Mouse (Mus musculus) CH12F3 (cell line): ENCODE measurements at regions not wholly inside any gene's neighbourhood (a gene's known extent, or its start where the extent isn't known, plus 50 kb on each side); places are given as distances from the start of the nearest gene placed in this dataset.

ENCODE experiments used
- in situ Hi-C: fragments of 300-500 bp; cut with MboI; formaldehyde crosslinking; loops from 2 replicates; pipeline ENCODE4 v1.14.3; 2020; ENCODE audit warnings: low sequenced_read_pairs

DNA sequence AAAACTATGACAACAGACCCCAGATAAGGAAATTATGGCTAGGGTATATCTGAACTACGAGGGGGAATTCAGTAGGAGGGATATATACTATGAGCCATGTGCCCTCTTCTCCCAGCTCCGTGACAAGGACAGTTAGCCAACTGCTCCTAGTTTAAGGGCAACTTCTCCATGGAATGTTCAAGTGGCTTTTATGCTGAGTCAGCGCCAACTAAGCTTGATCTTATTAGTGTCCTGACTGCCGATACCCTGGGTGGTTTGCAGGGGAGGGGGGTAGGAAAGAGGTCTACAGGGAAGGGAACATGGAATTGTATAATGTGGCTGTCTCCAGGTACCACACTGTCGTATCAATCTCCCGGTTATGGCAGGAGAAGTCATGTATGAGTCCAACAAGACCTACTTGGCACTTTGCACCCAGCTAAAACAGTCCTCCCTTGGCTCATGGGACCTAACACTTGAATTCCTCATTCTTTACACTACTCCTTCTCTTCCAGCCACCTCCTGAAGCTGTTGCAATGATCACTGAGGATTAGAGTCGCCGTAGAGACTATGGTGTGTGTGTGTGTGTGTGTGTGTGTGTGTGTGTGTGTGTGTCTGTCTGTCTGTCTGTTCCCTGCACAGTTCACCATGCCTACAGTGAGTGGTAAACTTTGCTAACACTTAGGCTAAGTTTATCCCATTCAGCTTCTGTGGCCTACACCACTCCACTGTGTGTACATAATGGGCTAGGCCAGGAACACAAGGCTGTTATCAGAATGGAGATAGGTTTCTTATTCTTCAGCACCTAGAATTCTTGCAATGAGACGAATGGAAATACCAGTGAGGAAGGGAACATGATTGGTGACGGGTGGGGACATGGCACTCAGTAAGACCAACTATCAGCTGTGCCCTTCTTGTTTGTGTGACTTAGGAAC is 1251.1 kb upstream of the A1bg start:
- in situ Hi-C loops, result no loop called here

GRCm38 (mm10) chr15:62171632-62172031 is 1248.8 kb upstream of the A1bg start:
- in situ Hi-C loops, result no loop called here

DNA sequence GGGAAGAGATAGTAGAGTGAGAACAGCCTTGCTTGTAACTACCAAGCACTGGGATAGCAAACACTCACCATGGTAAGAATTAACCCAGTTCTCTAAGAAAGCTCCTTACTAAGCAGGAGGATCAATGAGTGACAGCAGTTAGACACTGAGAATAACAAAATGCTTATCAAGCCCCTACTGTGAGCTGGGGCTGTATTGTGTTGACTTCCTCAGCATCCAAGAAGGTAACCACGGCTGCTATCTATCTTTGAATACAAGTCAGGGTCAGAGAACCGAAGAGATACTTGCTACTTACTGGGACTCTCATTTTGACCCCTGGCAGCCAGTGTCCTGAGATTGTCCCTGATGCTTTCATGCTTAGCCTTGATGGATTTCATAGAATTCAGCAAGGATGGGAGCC is 1248.4 kb upstream of the A1bg start:
- in situ Hi-C loops, result no loop called here

GRCm38 (mm10) chr15:62170337-62170736 is 1247.5 kb upstream of the A1bg start:
- in situ Hi-C loops, result no loop called here

- in situ Hi-C loops, result no loop called here
Measured at GRCm38 (mm10) chr15:62169591-62170019, 1246.8 kb upstream of the A1bg start.

GRCm38 (mm10) chr15:62168958-62169590 is 1246.3 kb upstream of the A1bg start:
- in situ Hi-C loops, result no loop called here

DNA sequence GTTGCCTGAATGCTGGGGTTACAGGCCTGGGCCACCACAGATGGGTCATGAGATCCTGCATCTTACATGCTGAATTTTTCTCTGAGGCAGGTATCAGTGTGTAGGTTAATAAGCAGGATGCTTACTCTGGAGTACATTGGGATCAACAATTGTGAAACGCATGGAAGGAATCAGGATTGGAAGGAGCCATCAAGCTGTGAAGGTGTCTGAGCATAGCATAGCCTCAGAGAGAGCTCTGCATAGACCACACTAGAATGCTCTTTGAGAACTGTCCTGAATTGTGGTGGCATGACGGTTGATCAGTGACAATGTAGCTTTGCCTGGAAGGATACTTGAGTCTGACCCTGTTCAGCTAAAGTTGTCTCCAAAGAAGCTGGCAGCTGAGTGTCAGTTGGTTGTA is 1245.7 kb upstream of the A1bg start:
- in situ Hi-C loops, result no loop called here

DNA sequence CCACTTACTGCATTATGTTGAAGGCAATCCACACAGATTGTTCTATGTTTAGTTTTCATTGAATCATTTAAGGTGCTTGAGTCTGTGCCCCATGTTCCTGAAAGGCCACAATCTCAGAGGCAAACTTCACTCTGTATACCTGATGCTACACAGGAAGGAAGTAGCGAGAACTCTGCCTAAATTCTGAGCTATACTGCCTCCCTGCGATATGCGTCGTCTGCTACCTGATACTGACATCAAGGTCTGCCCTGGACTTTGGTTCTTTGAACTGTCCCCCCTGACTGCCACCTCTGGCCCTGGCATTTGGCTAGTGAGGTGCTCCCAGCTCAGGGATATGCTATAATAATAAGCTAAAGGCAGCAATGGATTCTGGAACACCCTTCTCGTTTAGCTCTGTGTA is 1244.0 kb upstream of the A1bg start:
- in situ Hi-C loops, result no loop called here

DNA sequence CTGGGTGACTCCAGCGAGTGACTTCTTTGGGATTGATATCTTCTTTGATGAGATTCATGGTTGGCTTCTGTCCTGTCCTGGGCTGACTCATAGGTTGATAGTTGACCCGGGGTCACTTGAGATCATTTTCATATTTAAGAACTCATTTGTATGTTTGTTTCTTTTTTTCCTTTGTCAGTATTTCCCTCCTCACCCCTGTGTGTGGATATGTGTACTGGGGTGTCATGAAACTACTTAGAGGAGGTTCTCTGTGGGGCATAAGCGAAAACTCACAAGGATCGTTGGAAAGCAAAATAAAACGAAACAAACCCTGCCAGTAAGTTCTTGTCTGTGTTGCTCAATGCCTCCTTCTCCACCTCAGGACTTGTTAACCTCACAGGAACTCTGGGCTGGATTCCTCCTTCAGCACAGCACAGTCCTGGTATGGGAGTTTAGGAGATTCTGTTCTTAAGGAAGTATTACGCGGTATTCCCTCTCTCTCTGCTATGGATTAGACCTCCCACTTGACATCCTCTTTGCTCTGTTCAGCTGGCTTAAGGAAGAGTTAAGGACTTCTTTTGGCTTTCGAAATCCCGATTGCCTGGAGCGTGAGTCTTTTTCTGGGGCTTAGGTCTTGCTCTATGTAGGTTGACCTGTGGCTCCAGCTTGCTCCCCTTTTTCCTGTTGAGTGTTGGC is 1243.2 kb upstream of the A1bg start:
- in situ Hi-C loops, result no loop called here

- in situ Hi-C loops, result no loop called here
Measured at GRCm38 (mm10) chr15:62164766-62165410, 1242.1 kb upstream of the A1bg start.

GRCm38 (mm10) chr15:62163203-62163602 is 1240.4 kb upstream of the A1bg start:
- in situ Hi-C loops, result no loop called here

DNA sequence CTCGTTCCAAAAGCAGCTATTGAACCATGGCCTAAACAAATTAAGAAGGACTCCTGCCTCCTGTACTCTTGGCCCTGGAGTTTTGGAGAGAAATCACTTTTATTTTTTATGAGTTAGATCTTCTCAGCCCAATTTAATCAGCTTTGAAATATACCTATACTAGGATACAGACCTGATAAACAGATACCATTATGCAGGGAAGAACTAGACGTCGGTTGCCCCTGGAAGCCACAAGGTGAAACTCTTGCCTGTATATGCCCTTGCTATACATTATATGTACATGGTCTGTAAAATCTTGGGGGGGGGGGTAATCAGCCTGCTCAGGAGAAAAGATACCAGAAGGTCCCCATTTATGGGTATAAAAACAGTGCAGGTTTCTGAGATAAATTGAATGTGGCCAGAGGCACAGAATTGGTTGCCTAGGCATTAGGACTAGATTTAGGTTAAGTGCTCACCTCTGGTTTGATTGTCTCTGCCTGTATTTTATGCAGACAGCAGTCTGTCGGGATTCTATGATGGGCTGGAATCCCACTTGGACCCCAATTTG is 1239.9 kb upstream of the A1bg start:
- in situ Hi-C loops, result no loop called here

DNA sequence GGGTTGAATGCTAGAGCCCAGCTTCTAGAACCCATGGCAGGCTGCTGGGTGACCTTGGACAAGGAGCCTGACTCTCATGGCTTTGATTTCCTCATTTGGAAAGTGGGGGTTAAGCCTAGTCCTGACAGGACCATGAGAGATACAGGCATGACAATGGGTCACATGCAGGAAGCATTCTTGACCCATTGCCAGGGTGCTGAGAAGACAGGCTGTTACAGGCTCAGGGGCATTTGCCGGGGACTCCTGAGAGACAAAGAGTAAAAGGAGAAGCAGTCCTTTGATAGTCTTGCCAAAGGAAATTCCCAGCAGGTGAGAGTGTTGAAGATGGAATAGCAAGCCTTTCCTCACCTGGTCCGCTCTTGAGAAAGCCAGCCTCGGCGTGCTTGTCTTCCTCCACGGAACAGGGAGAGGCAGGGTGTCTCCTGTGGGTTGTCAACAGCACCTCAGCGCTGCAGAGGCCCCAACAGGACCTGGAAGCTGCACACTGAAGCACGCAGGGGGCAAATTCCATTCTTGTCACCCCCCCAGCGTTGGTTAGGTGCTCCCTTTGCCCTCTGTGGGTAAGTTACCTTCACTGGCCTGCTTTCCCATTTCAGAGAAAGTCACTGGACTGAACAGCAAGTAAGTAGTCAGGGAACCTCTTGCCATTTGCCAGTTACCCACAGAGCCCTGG is 1239.3 kb upstream of the A1bg start:
- in situ Hi-C loops, result no loop called here

DNA sequence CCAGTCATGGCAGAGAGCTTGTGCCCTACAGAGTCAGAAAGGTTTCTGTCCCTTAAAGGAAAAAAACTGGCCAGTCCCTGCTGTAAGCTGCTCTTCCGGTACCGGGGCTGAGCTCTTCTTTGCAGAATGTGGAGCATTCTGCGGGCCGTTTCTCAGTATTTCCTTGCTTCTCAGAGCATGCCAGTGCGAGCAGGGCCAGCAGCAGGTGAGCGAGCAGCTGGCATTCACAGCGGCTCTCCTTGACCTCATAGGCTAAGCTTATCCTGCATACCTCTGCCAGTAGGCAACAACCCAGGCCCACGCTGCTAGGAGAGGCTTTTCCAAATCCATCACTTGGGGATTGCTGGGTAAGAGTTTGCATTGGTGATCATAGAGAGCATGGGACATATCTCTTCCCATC is 1238.2 kb upstream of the A1bg start:
- in situ Hi-C loops, result no loop called here

GRCm38 (mm10) chr15:62158875-62159675 is 1236.3 kb upstream of the A1bg start:
- in situ Hi-C loops, result no loop called here

GRCm38 (mm10) chr15:62157200-62158033 is 1234.6 kb upstream of the A1bg start:
- in situ Hi-C loops, result no loop called here

GRCm38 (mm10) chr15:62153222-62153621 is 1230.4 kb upstream of the A1bg start:
- in situ Hi-C loops, result no loop called here

GRCm38 (mm10) chr15:62152133-62152532 is 1229.3 kb upstream of the A1bg start:
- in situ Hi-C loops, result no loop called here

- in situ Hi-C loops, result no loop called here
Measured at GRCm38 (mm10) chr15:62151690-62152089, 1228.9 kb upstream of the A1bg start.
